Mouse (Mus musculus) CH12.LX (cell line): ENCODE results near the gene Tigd3. TPM values are rescaled to one million over a fixed set of nuclear protein-coding genes. Genes with fewer than 3 reads are reported as not detected.

ENCODE experiments used
- DNase-seq: peaks from one replicate; pipeline ENCODE4 v3.0.0-alpha.2; 2013; ENCODE audit errors: extremely low read depth
- H3K27ac ChIP-seq: 2 replicates; pipeline ENCODE4 v1.5.1; 2012; ENCODE audit warnings: low read depth, mild to moderate bottlenecking, control low read depth, moderate library complexity; ENCODE audit not compliant: insufficient read depth
- H3K27me3 ChIP-seq: replicated peaks from 2 replicates; pipeline ENCODE3; 2012; ENCODE audit warnings: inconsistent platforms
- H3K36me3 ChIP-seq, 2 experiments: replicated peaks in 1 of 2; 2 replicates each; pipeline versions ENCODE3 to v1.6.1; 2012; ENCODE audit warnings: inconsistent platforms in 1 of 2, low read length in 1 of 2, mild to moderate bottlenecking in 1 of 2, mixed read lengths in 1 of 2, moderate library complexity in 1 of 2; ENCODE audit not compliant: control insufficient read depth in 1 of 2, insufficient read depth in 1 of 2
- H3K4me1 ChIP-seq, 2 experiments: 2 replicates each; pipeline ENCODE4 v1.6.1; 2012; ENCODE audit warnings: inconsistent platforms in 1 of 2, moderate library complexity in 1 of 2; ENCODE audit not compliant: insufficient read depth in 2 of 2, control insufficient read depth in 1 of 2
- H3K4me2 ChIP-seq: 2 replicates; pipeline ENCODE4 v1.6.1; 2012; ENCODE audit warnings: low read depth, mild to moderate bottlenecking, control low read depth; ENCODE audit not compliant: poor library complexity, insufficient read depth, severe bottlenecking
- H3K4me3 ChIP-seq, 3 experiments: fragments of 150-350 bp in 1 of 3; sonication (generic) in 1 of 3; replicated peaks in 1 of 3; 2 replicates each; pipeline versions ENCODE3 to v1.5.1; 2011 to 2012; ENCODE audit warnings: low read depth in 2 of 3, low read length in 2 of 3, mild to moderate bottlenecking in 2 of 3, moderate library complexity in 2 of 3, control low read depth in 1 of 3, improper control_type of control experiment in 1 of 3, inconsistent platforms in 1 of 3, mixed read lengths in 1 of 3; ENCODE audit not compliant: poor library complexity in 1 of 3
- H3K79me2 ChIP-seq: replicated peaks from 2 replicates; pipeline ENCODE4 v1.6.1; 2012; ENCODE audit warnings: mild to moderate bottlenecking, moderate library complexity; ENCODE audit not compliant: control insufficient read depth, poor library complexity, insufficient read depth, severe bottlenecking; ENCODE audit errors: extremely low read depth
- H3K9ac ChIP-seq: 2 replicates; pipeline ENCODE4 v1.6.1; 2012; ENCODE audit warnings: low read depth, mild to moderate bottlenecking, control low read depth, moderate library complexity; ENCODE audit not compliant: insufficient read depth
- H3K9me3 ChIP-seq: replicated peaks from 2 replicates; pipeline ENCODE3; 2012; ENCODE audit warnings: low read length, inconsistent platforms, mixed read lengths
- CHD1 ChIP-seq: IDR thresholded peaks from 2 replicates; pipeline ENCODE4 v1.6.1; 2012; ENCODE audit warnings: low read depth, low read length, improper control_type of control experiment, inconsistent platforms
- CHD2 ChIP-seq: IDR thresholded peaks from 2 replicates; pipeline ENCODE4 v1.6.1; 2011; ENCODE audit warnings: low read length, improper control_type of control experiment
- CTCF ChIP-seq, 2 experiments: IDR thresholded peaks in 1 of 2; conservative IDR thresholded peaks in 1 of 2; 2 replicates each; pipeline ENCODE4 v1.5.1; 2011 to 2012; ENCODE audit warnings: low read depth in 2 of 2, low read length in 2 of 2, improper control_type of control experiment in 1 of 2, inconsistent platforms in 1 of 2, mild to moderate bottlenecking in 1 of 2, moderate library complexity in 1 of 2
- E2F4 ChIP-seq: IDR thresholded peaks from 2 replicates; pipeline ENCODE4 v1.6.1; 2011; ENCODE audit warnings: low read depth, low read length, improper control_type of control experiment; ENCODE audit not compliant: insufficient replicate concordance
- EP300 ChIP-seq: IDR thresholded peaks from 2 replicates; pipeline ENCODE4 v1.6.1; 2011; ENCODE audit warnings: low read length, improper control_type of control experiment
- ETS1 ChIP-seq: conservative IDR thresholded peaks from 2 replicates; pipeline ENCODE4 v1.6.1; 2012; ENCODE audit warnings: low read depth, mild to moderate bottlenecking, inconsistent platforms, low read length, improper control_type of control experiment, moderate library complexity
- GABPA ChIP-seq: IDR thresholded peaks from 2 replicates; pipeline ENCODE4 v1.6.1; 2012; ENCODE audit warnings: low read depth, low read length, improper control_type of control experiment, inconsistent platforms; ENCODE audit not compliant: insufficient replicate concordance
- HCFC1 ChIP-seq: IDR thresholded peaks from 2 replicates; pipeline ENCODE4 v1.6.1; 2012; ENCODE audit warnings: low read depth, mild to moderate bottlenecking, inconsistent platforms, low read length, improper control_type of control experiment
- IRF4 ChIP-seq: IDR thresholded peaks from 2 replicates; pipeline ENCODE4 v1.6.1; 2014; ENCODE audit warnings: low read depth, mild to moderate bottlenecking, inconsistent platforms, low read length, improper control_type of control experiment
- JUN ChIP-seq: IDR thresholded peaks from 2 replicates; pipeline ENCODE4 v1.6.1; 2011; ENCODE audit warnings: low read depth, mild to moderate bottlenecking, low read length, improper control_type of control experiment, moderate library complexity; ENCODE audit not compliant: insufficient read depth
- JUND ChIP-seq: conservative IDR thresholded peaks from 2 replicates; pipeline ENCODE4 v1.6.1; 2011; ENCODE audit warnings: low read depth, low read length, improper control_type of control experiment
- KAT2A ChIP-seq: IDR thresholded peaks from 2 replicates; pipeline ENCODE4 v1.6.1; 2012; ENCODE audit warnings: low read length, improper control_type of control experiment, inconsistent platforms; ENCODE audit not compliant: insufficient replicate concordance
- MAFK ChIP-seq: IDR thresholded peaks from 2 replicates; pipeline ENCODE4 v1.6.1; 2011; ENCODE audit warnings: low read length, improper control_type of control experiment; ENCODE audit not compliant: insufficient replicate concordance
- MAX ChIP-seq: IDR thresholded peaks from 2 replicates; pipeline ENCODE4 v1.6.1; 2011; ENCODE audit warnings: low read length, improper control_type of control experiment
- MAZ ChIP-seq: IDR thresholded peaks from 2 replicates; pipeline ENCODE4 v1.6.1; 2012; ENCODE audit warnings: low read depth, mild to moderate bottlenecking, inconsistent platforms, low read length, improper control_type of control experiment, moderate library complexity
- MXI1 ChIP-seq: IDR thresholded peaks from 2 replicates; pipeline ENCODE4 v1.6.1; 2011; ENCODE audit warnings: mild to moderate bottlenecking, low read depth, low read length, improper control_type of control experiment
- NRF1 ChIP-seq: IDR thresholded peaks from 2 replicates; pipeline ENCODE4 v1.6.1; 2014; ENCODE audit warnings: low read depth, mild to moderate bottlenecking, inconsistent platforms, low read length, improper control_type of control experiment, moderate library complexity
- PAX5 ChIP-seq: IDR thresholded peaks from 2 replicates; pipeline ENCODE4 v1.6.1; 2012; ENCODE audit warnings: low read length, inconsistent platforms, mixed read lengths
- POLR2A ChIP-seq: IDR thresholded peaks from 2 replicates; pipeline ENCODE4 v1.6.1; 2011; ENCODE audit warnings: low read depth, mild to moderate bottlenecking, improper control_type of control experiment, low read length
- SIN3A ChIP-seq: IDR thresholded peaks from 2 replicates; pipeline ENCODE4 v1.6.1; 2012; ENCODE audit warnings: low read length, improper control_type of control experiment, inconsistent platforms
- TBP ChIP-seq: conservative IDR thresholded peaks from 2 replicates; pipeline ENCODE4 v1.6.1; 2011; ENCODE audit warnings: low read depth, low read length, improper control_type of control experiment
- TCF12 ChIP-seq: IDR thresholded peaks from 2 replicates; pipeline ENCODE4 v1.6.1; 2014; ENCODE audit warnings: low read depth, mild to moderate bottlenecking, inconsistent platforms, low read length, improper control_type of control experiment
- UBTF ChIP-seq: IDR thresholded peaks from 2 replicates; pipeline ENCODE4 v1.6.1; 2012; ENCODE audit warnings: low read depth, mild to moderate bottlenecking, inconsistent platforms, low read length, improper control_type of control experiment, moderate library complexity
- USF1 ChIP-seq: IDR thresholded peaks from 2 replicates; pipeline ENCODE4 v1.6.1; 2014; ENCODE audit warnings: low read depth, mild to moderate bottlenecking, inconsistent platforms, low read length, improper control_type of control experiment
- USF2 ChIP-seq: conservative IDR thresholded peaks from 2 replicates; pipeline ENCODE4 v1.6.1; 2011; ENCODE audit warnings: low read depth, low read length, improper control_type of control experiment
- ZC3H11A ChIP-seq: IDR thresholded peaks from 2 replicates; pipeline ENCODE4 v1.6.1; 2012; ENCODE audit warnings: low read depth, mild to moderate bottlenecking, inconsistent platforms, low read length, improper control_type of control experiment
- ZKSCAN1 ChIP-seq: IDR thresholded peaks from 2 replicates; pipeline ENCODE4 v1.6.1; 2012; ENCODE audit warnings: low read depth, inconsistent platforms, low read length, improper control_type of control experiment, borderline replicate concordance
- ZMIZ1 ChIP-seq: IDR thresholded peaks from 2 replicates; pipeline ENCODE4 v1.6.1; 2012; ENCODE audit warnings: low read depth, mild to moderate bottlenecking, inconsistent platforms, low read length, improper control_type of control experiment
- ZNF384 ChIP-seq: IDR thresholded peaks from 2 replicates; pipeline ENCODE4 v1.6.1; 2012; ENCODE audit warnings: low read depth, low read length, improper control_type of control experiment, inconsistent platforms
- dilution Hi-C: fragments of 300-500 bp; cut with MboI; formaldehyde crosslinking; loops from 2 replicates; pipeline ENCODE4 v1.14.3; 2020; ENCODE audit warnings: low sequenced_read_pairs; ENCODE audit not compliant: extremely low pct_unique_long_range_greater_than_20kb, extremely low pct_ligation_motif_present
- in situ Hi-C: fragments of 300-500 bp; cut with MboI; formaldehyde crosslinking; loops from 3 replicates; pipeline ENCODE4 v1.14.3; 2019; ENCODE audit warnings: low sequenced_read_pairs, low pct_ligation_motif_present, low pct_unique_long_range_greater_than_20kb, mixed read lengths
- polyA plus RNA-seq: library from polyadenylated mRNA; unstranded; fragments of >175 nt; gene quantifications from 2 replicates; pipeline ENCODE4 v1.2.1, GENCODE M21; 2012; ENCODE audit warnings: low read depth; ENCODE audit not compliant: insufficient read length
- total RNA-seq, 2 experiments: library from RNA; depleted of rRNA; stranded (reverse); fragments of 300-350 nt in 1 of 2; fragments of >200 nt in 1 of 2; gene quantifications; 2 replicates each; pipeline ENCODE4 v1.2.3; 2012 to 2014

Gene Tigd3
- total and polyA plus RNA-seq, 3 experiments = 0.67 to 1.6 (median 1.4) TPM

DNA sequence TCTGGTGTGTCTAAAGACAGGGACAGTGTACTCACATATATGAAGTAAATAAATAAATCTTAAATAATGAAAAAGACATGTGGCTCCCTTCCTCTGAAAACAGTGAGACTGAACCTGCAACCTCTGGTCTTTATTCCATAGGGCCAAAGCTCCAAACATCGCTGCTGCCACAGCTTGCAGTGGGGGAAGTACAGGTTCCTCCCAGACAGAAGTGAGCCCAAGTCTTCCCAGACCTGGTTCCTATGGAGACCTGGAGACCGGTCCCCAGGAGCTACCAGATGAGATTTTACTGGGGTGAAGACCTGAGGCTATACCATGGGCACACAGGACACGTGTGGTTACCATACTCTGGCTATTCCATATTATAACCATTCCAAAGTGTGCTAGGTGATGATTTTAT is 43.1 kb downstream of the Tigd3 start:
- dilution Hi-C loops (no loop called here), in situ Hi-C loops (no loop called here)
- peaks cover 28 to 42% of the 10 kb centered on the region in 2 experiments for H3K36me3 ChIP-seq
- no peak overlapping the region for H3K27ac ChIP-seq
- no peak for DNase-seq
- H3K4me2 ChIP-seq = no peak overlapping the region
- H3K27me3 ChIP-seq = no peaks in the 10 kb centered on the region
- no peaks in the 10 kb centered on the region for H3K9me3 ChIP-seq
- no peak overlapping the region for H3K9ac ChIP-seq
- H3K79me2 ChIP-seq = peaks cover 6% of the 10 kb centered on the region; the same call in 1 of the 2 replicates
- H3K4me1 ChIP-seq = peaks cover 2 to 40% of the 10 kb centered on the region in 2 experiments; a peak in 3 of 4 replicates
- H3K4me3 ChIP-seq = no peak overlapping the region
- no peak for TF ChIP-seq JUND
- no peak for TF ChIP-seq PAX5
- no peak for TF ChIP-seq TCF12
- TF ChIP-seq POLR2A = no peak
- no peak for TF ChIP-seq CTCF (conservative IDR thresholded peaks at IDR 0.05 in 1 of 2, IDR thresholded peaks at IDR 0.05 in 1 of 2; ENCODE audit: low read depth in 2 of 2, low read length in 2 of 2)
- no peak for TF ChIP-seq IRF4
- no peak for TF ChIP-seq MAFK
- no peak for TF ChIP-seq SIN3A
- no peak for TF ChIP-seq EP300
- TF ChIP-seq CHD1 = no peak
- TF ChIP-seq USF2 = no peak
- no peak for TF ChIP-seq ETS1
- no peak for TF ChIP-seq HCFC1
- TF ChIP-seq KAT2A = no peak
- TF ChIP-seq CHD2 = no peak
- no peak for TF ChIP-seq NRF1
- TF ChIP-seq ZC3H11A = no peak
- no peak for TF ChIP-seq USF1
- no peak for TF ChIP-seq MXI1
- no peak for TF ChIP-seq JUN

DNA sequence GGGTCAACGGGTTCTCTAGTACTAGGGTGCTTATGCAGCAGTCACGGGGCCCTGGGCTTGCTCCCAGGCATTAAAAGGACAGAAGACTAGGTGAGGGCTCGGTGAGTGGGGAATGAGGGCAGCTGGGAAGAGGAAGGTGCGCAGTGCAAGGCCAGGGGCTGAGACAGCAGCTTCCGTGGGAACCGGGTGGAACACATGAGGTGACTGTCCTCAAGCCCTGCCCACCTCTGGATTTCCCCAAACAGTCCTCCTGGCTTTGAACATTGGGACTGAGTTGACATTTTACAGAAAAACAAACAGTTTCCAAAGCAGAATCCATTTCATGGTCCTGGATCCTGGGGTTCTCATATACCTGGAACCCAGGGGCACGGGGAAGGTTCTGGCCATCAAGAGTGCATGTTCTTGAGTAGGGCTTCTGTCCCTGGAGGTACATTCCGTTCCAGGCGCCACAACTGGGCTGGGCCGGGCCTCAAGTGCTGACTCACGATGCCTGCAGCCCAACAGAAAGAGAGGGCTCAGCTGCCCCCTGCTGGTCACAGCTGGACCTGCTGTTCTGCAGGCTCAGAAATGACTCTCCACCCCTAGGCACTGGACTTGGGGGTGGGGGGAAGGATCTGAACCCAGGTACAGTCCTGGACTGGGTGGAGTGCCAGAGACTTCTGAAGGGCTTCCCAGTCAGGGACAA is 44.0 kb downstream of the Tigd3 start:
- Histone ChIP-seq H3K9me3 (no peaks in the 10 kb centered on the region), H3K4me3 (peak overlapping the region; percentile 56 to 61 (median 59)), H3K79me2 (peaks cover 7% of the 10 kb centered on the region), H3K4me2 (peak overlapping the region; percentile 59), H3K27me3 (no peaks in the 10 kb centered on the region), H3K36me3 (peaks cover 20 to 34% of the 10 kb centered on the region in 2 experiments), H3K9ac (peak overlapping the region; percentile 89), H3K27ac (peak overlapping the region; percentile 96), H3K4me1 (peaks cover 2 to 40% of the 10 kb centered on the region in 2 experiments; a peak in 3 of 4 replicates)
- peak; percentile 94 for DNase-seq
- in situ Hi-C loops = loop anchor here (5.0 kb wide), 1 partner anchor 58 kb away; no protein-coding TSS in a partner anchor
- dilution Hi-C loops = no loop called here
- TF ChIP-seq NRF1 = peak; percentile 35; the same call in 1 of the 2 replicates
- peak; percentile 99 for TF ChIP-seq MAFK
- peak; percentile 77 for TF ChIP-seq MAZ
- TF ChIP-seq KAT2A = 0 out of 2 replicates have a peak, but pooled peaks have one; percentile 24
- no peak for TF ChIP-seq USF1
- TF ChIP-seq MAX = peak; percentile 52; the same call in 1 of the 2 replicates
- no peak; the same call in 1 of the 2 replicates for TF ChIP-seq UBTF
- peak; percentile 29; the same call in 1 of the 2 replicates for TF ChIP-seq CHD2
- TF ChIP-seq ZMIZ1 = no peak
- 0 out of 2 replicates have a peak, but pooled peaks have one; percentile 54 for TF ChIP-seq JUND
- TF ChIP-seq CHD1 = peak; percentile 37; the same call in 1 of the 2 replicates
- TF ChIP-seq ZC3H11A = peak; percentile 91
- TF ChIP-seq ZNF384 = no peak
- no peak for TF ChIP-seq USF2
- TF ChIP-seq TCF12 = peak; percentile 79
- TF ChIP-seq IRF4 = peak; percentile 74
- TF ChIP-seq CTCF (conservative IDR thresholded peaks at IDR 0.05 in 1 of 2, IDR thresholded peaks at IDR 0.05 in 1 of 2; ENCODE audit: low read depth in 2 of 2, low read length in 2 of 2) = peak; percentile 62 to 98
- no peak for TF ChIP-seq TBP
- TF ChIP-seq SIN3A = peak; percentile 79
- TF ChIP-seq E2F4 = no peak
- TF ChIP-seq ZKSCAN1 = no peak
- peak; percentile 43; the same call in 1 of the 2 replicates for TF ChIP-seq GABPA
